Mouse (Mus musculus) stomach, embryonic 16.5 days (tissue): ENCODE data around the gene Ubqln5. TPM values are rescaled to one million over a fixed set of nuclear protein-coding genes. Genes with fewer than 3 reads are reported as not detected.

ENCODE experiments used
- ATAC-seq: fragments of 200-750 bp; cut with Nextera tagmentation; 2 replicates; pipeline ENCODE4 v1.8.0; 2017; ENCODE audit warnings: moderate number of reproducible peaks, moderate TSS enrichment; ENCODE audit not compliant: insufficient read depth, low FRiP score
- H3K27ac ChIP-seq: fragments of 300-500 bp; sonication (generic); 2 replicates; pipeline ENCODE4 v1.5.1; 2014; ENCODE audit warnings: low read length
- H3K27me3 ChIP-seq: fragments of 300-500 bp; sonication (generic); 2 replicates; pipeline ENCODE4 v1.6.1; 2014; ENCODE audit warnings: low read length, control low read depth, mixed read lengths; ENCODE audit not compliant: control insufficient read depth, insufficient read depth
- H3K36me3 ChIP-seq: fragments of 300-500 bp; sonication (generic); 2 replicates; pipeline ENCODE4 v1.6.1; 2014; ENCODE audit warnings: low read length; ENCODE audit not compliant: control insufficient read depth, insufficient read depth
- H3K4me1 ChIP-seq: fragments of 300-500 bp; sonication (generic); 2 replicates; pipeline ENCODE4 v1.6.1; 2014; ENCODE audit warnings: low read length, control low read depth, mixed read lengths; ENCODE audit not compliant: control insufficient read depth, insufficient read depth
- H3K4me2 ChIP-seq: fragments of 300-500 bp; sonication (generic); 2 replicates; pipeline ENCODE4 v1.6.1; 2014; ENCODE audit warnings: low read depth, low read length, mixed read lengths
- H3K4me3 ChIP-seq: fragments of 300-500 bp; sonication (generic); replicated peaks from 2 replicates; pipeline ENCODE4 v1.5.1; 2014; ENCODE audit warnings: mild to moderate bottlenecking, low read length
- H3K9ac ChIP-seq: fragments of 300-500 bp; sonication (generic); 2 replicates; pipeline ENCODE4 v1.6.1; 2014; ENCODE audit warnings: low read length
- H3K9me3 ChIP-seq: fragments of 300-500 bp; sonication (generic); replicated peaks from 2 replicates; pipeline ENCODE4 v1.6.1; 2016; ENCODE audit warnings: low read length, control low read depth; ENCODE audit not compliant: control insufficient read depth
- WGBS: fragments of 180-500 bp; shearing (Covaris S2); extraction: QIAGEN DNeasy Blood & Tissue Kit; methylation state at CpG from one replicate; pipeline ENCODE4 v1.1.7; 2014; 5-methylcytosine and 5-hydroxymethylcytosine counted together
- polyA plus RNA-seq: library from polyadenylated mRNA; unstranded; fragments of >200 nt; fragmentation: Nextera tagmentation; extraction: Ambion mirVana; gene quantifications from 2 replicates; pipeline ENCODE4 v1.2.1, GENCODE M21; 2015

The Ubqln5 gene
- polyA plus RNA-seq, 1 experiment from 2014 or later: not detected

- no peaks in the 10 kb centered on the region for H3K36me3 ChIP-seq
- H3K9me3 ChIP-seq: no peaks in the 10 kb centered on the region
- ATAC-seq: no peak
- no peaks in the 10 kb centered on the region for H3K27me3 ChIP-seq
- H3K27ac ChIP-seq: no peak within 1 kb of the TSS
- no peak within 1 kb of the TSS for H3K4me3 ChIP-seq
- H3K4me1 ChIP-seq: no peaks in the 10 kb centered on the region
- H3K9ac ChIP-seq: no peak within 1 kb of the TSS
- no peak within 1 kb of the TSS for H3K4me2 ChIP-seq
These were observed 25.0 kb downstream of the Ubqln5 start, which contains the start of gene Olfr646 for GRCm38 (mm10) chr7:104104757-104104972. Gene Olfr646, plus strand, starts transcription at chr7:104104873.

GRCm38 (mm10) chr7:104103913-104104756, 25.5 kb downstream of the Ubqln5 start:
- Histone ChIP-seq H3K27me3 (no peaks in the 10 kb centered on the region), H3K9me3 (no peaks in the 10 kb centered on the region), H3K4me2 (no peak overlapping the region), H3K4me3 (no peak overlapping the region), H3K27ac (no peak overlapping the region), H3K36me3 (no peaks in the 10 kb centered on the region), H3K9ac (no peak overlapping the region), H3K4me1 (no peaks in the 10 kb centered on the region)
- no peak for ATAC-seq
- 54% methylated on average over 4 of the region's 4 CpGs for WGBS

DNA sequence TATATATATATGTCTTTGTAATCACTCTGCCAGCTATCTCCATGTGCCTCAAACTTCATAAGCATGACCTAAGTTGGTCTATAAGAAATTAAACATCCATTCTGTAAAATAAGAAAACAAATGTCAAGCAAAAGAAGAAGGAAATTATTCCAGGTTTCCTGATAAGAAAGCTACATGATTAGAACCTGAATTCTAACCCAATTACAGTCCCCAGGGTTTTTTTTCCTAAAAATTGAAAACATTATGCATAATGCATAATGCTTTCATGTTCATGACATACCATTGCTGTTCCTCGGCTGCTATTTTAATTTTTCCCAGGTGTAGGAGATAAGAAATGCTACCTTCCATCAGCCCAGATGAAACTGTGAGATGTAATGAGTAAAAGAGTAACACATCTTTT, 44.3 kb downstream of the Ubqln5 start, which contains the start of gene Olfr645:
Olfr645 (minus strand) TSS at position 101 of the 400 bp plus-strand sequence.
- H3K27ac ChIP-seq: no peak within 1 kb of the TSS
- no peaks in the 10 kb centered on the region for H3K36me3 ChIP-seq
- no peaks in the 10 kb centered on the region for H3K4me1 ChIP-seq
- WGBS: 64% methylated on average over 1 of the region's 1 CpGs
- ATAC-seq: no peak
- H3K9me3 ChIP-seq: no peaks in the 10 kb centered on the region
- no peaks in the 10 kb centered on the region for H3K27me3 ChIP-seq
- H3K9ac ChIP-seq: no peak within 1 kb of the TSS
- no peak within 1 kb of the TSS for H3K4me2 ChIP-seq
- H3K4me3 ChIP-seq: no peak within 1 kb of the TSS

Other genes starting within 250 kb of the Ubqln5 start
- not detected in 2 replicates for gene Olfr66, start 243.6 kb downstream of the Ubqln5 start, polyA plus RNA-seq
- not detected in 2 replicates for gene Olfr64, start 235.3 kb downstream of the Ubqln5 start, polyA plus RNA-seq
- gene Olfr65, start 226.3 kb downstream of the Ubqln5 start, polyA plus RNA-seq: not detected in 2 replicates
- gene Olfr631, start 201.0 kb downstream of the Ubqln5 start, polyA plus RNA-seq: not detected in 2 replicates
- gene Olfr632, start 195.5 kb downstream of the Ubqln5 start, polyA plus RNA-seq: not detected in 2 replicates
- gene Olfr633, start 185.4 kb downstream of the Ubqln5 start, polyA plus RNA-seq: not detected in 2 replicates
- 0.01 TPM in 1 of 2 replicates, not detected in the other for gene Olfr635, start 158.7 kb downstream of the Ubqln5 start, polyA plus RNA-seq
- not detected in 2 replicates for gene Olfr638, start 131.1 kb downstream of the Ubqln5 start, polyA plus RNA-seq
- gene Olfr639, start 112.5 kb downstream of the Ubqln5 start, polyA plus RNA-seq: not detected in 2 replicates
- not detected in 2 replicates for gene Olfr640, start 104.3 kb downstream of the Ubqln5 start, polyA plus RNA-seq
- not detected in 2 replicates for gene Olfr641, start 94.4 kb downstream of the Ubqln5 start, polyA plus RNA-seq
- gene Olfr642, start 77.2 kb downstream of the Ubqln5 start, polyA plus RNA-seq: not detected in 2 replicates
- gene 4930516K23Rik, start 68.4 kb downstream of the Ubqln5 start, polyA plus RNA-seq: not detected in 2 replicates
- gene Olfr644, start 58.0 kb downstream of the Ubqln5 start, polyA plus RNA-seq: not detected in 2 replicates
- not detected in 2 replicates for gene Olfr645, start 44.4 kb downstream of the Ubqln5 start, polyA plus RNA-seq
- not detected in 2 replicates for gene Olfr646, start 25.0 kb downstream of the Ubqln5 start, polyA plus RNA-seq
- gene Olfr643, start 7.6 kb upstream of the Ubqln5 start, polyA plus RNA-seq: not detected in 2 replicates
- gene Ubqln3, start 13.5 kb upstream of the Ubqln5 start, polyA plus RNA-seq: not detected in 2 replicates
- gene Ubqlnl, start 20.7 kb upstream of the Ubqln5 start, polyA plus RNA-seq: not detected in 2 replicates
- gene Olfm5, start 35.0 kb upstream of the Ubqln5 start, polyA plus RNA-seq: not detected in 2 replicates
- 0.26 and 0.27 TPM in 2 replicates for gene Olfr648, start 53.6 kb upstream of the Ubqln5 start, polyA plus RNA-seq
- not detected in 2 replicates for gene Olfr649, start 66.2 kb upstream of the Ubqln5 start, polyA plus RNA-seq
- gene Trim6, start 89.0 kb upstream of the Ubqln5 start, polyA plus RNA-seq: 0.87 and 0.89 TPM in 2 replicates
- gene Trim34a, start 114.6 kb upstream of the Ubqln5 start, polyA plus RNA-seq: 1.8 and 2.2 TPM in 2 replicates
- gene Trim5, start 158.3 kb upstream of the Ubqln5 start, polyA plus RNA-seq: 0.54 and 0.62 TPM in 2 replicates
- 5.3 and 6.1 TPM in 2 replicates for gene Trim12a, start 185.6 kb upstream of the Ubqln5 start, polyA plus RNA-seq
- not detected in 2 replicates for gene Trim34b, start 199.6 kb upstream of the Ubqln5 start, polyA plus RNA-seq
- gene Trim12c, start 223.5 kb upstream of the Ubqln5 start, polyA plus RNA-seq: 2.8 TPM in 2 replicates
- 0.22 and 0.31 TPM in 2 replicates for gene Trim30b, start 240.1 kb upstream of the Ubqln5 start, polyA plus RNA-seq